Mouse (Mus musculus): Measurements from ENCODE around the gene AC131692.1.

DNA sequence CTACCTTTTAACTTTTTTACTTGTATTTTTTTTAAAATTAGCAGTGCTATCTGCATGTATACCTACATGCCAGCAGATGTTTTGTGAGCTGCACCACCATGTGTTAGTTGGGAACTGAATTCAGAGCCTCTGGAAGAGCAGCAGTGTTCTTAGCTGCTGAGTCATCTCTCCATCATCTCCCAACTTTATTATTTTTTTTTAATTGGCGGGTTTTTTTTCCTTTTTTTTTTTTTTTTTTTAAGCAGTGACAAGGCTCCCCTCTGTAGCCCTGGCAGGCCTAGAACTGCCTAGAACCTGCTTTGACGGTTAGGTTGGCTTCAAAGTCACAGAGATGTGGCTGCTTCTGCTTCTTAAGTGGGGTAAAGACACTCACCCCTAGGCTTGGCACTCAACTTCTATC, 30.7 kb downstream of the AC131692.1 start:
- TF ChIP-seq CTCF (IDR thresholded peaks at IDR 0.05; ENCODE audit: low read depth) (no peak), EP300 (optimal IDR thresholded peaks at IDR 0.05) (no peak)
